Mouse (Mus musculus) midbrain, postnatal 0 days (tissue): ENCODE results near the gene Crtc1. TPM values are rescaled to one million over a fixed set of nuclear protein-coding genes. Genes with fewer than 3 reads are reported as not detected.
A peak's percentile ranks its signal among the peaks of the same experiment; 100 is the strongest.

Source experiments
- ATAC-seq: fragments of 200-750 bp; cut with Nextera tagmentation; 2 replicates; pipeline ENCODE4 v1.8.0; 2017; ENCODE audit warnings: moderate number of reproducible peaks, mild to moderate bottlenecking, moderate TSS enrichment, moderate library complexity; ENCODE audit not compliant: low FRiP score
- DNase-seq: peaks from one replicate; pipeline ENCODE4 v3.0.0-alpha.2; 2015; ENCODE audit warnings: low spot score
- H3K27ac ChIP-seq: fragments of 300-500 bp; sonication (generic); 2 replicates; pipeline ENCODE4 v1.5.1; 2014; ENCODE audit warnings: low read depth, mild to moderate bottlenecking, low read length, mixed read lengths
- H3K27me3 ChIP-seq: fragments of 300-500 bp; sonication (generic); 2 replicates; pipeline ENCODE4 v1.6.1; 2014; ENCODE audit warnings: low read length, control low read depth, mixed read lengths; ENCODE audit not compliant: insufficient read depth
- H3K36me3 ChIP-seq: fragments of 300-500 bp; sonication (generic); 2 replicates; pipeline ENCODE4 v1.6.1; 2014; ENCODE audit warnings: low read length, control low read depth, mixed read lengths; ENCODE audit not compliant: insufficient read depth
- H3K4me1 ChIP-seq: fragments of 300-500 bp; sonication (generic); 2 replicates; pipeline ENCODE4 v1.6.1; 2014; ENCODE audit warnings: mild to moderate bottlenecking, control low read depth, antibody characterized with exemption, low read length, mixed read lengths; ENCODE audit not compliant: insufficient read depth
- H3K4me2 ChIP-seq: fragments of 300-500 bp; sonication (generic); 2 replicates; pipeline ENCODE4 v1.6.1; 2014; ENCODE audit warnings: low read depth, mild to moderate bottlenecking, low read length, mixed read lengths; ENCODE audit not compliant: poor library complexity, severe bottlenecking
- H3K4me3 ChIP-seq: fragments of 300-500 bp; sonication (generic); 2 replicates; pipeline ENCODE4 v1.5.1; 2014; ENCODE audit warnings: low read depth, mild to moderate bottlenecking, low read length, moderate library complexity
- H3K9ac ChIP-seq: fragments of 300-500 bp; sonication (generic); replicated peaks from 2 replicates; pipeline ENCODE4 v1.6.1; 2014; ENCODE audit warnings: mild to moderate bottlenecking, low read length, moderate library complexity, mixed read lengths; ENCODE audit not compliant: poor library complexity, severe bottlenecking
- H3K9me3 ChIP-seq: fragments of 300-500 bp; sonication (generic); 2 replicates; pipeline ENCODE4 v1.6.1; 2016; ENCODE audit warnings: low read length, control low read depth
- CTCF ChIP-seq: IDR thresholded peaks from 2 replicates; pipeline ENCODE4 v1.5.1; 2016; ENCODE audit warnings: antibody characterized with exemption, mild to moderate bottlenecking
- WGBS: fragments of 180-500 bp; shearing (Covaris S2); extraction: QIAGEN DNeasy Blood & Tissue Kit; methylation state at CpG from one replicate; pipeline ENCODE4 v1.1.7; 2014; 5-methylcytosine and 5-hydroxymethylcytosine counted together
- polyA plus RNA-seq: library from polyadenylated mRNA; unstranded; fragments of >200 nt; fragmentation: Nextera tagmentation; extraction: Ambion mirVana; gene quantifications from 2 replicates; pipeline ENCODE4 v1.2.1, GENCODE M21; 2015
- total RNA-seq: library from RNA; depleted of rRNA; stranded (reverse); fragments of >200 nt; gene quantifications from 2 replicates; pipeline ENCODE4 v1.2.3, GENCODE M21; 2014

Crtc1 gene
- total and polyA plus RNA-seq, 2 experiments from 2014 or later: 47.8 to 56.3 TPM

- WGBS: 87% methylated on average over 5 of the region's 5 CpGs
Observed at GRCm38 (mm10) chr8:70453852-70454251, 14.5 kb upstream of the Crtc1 start.

DNA sequence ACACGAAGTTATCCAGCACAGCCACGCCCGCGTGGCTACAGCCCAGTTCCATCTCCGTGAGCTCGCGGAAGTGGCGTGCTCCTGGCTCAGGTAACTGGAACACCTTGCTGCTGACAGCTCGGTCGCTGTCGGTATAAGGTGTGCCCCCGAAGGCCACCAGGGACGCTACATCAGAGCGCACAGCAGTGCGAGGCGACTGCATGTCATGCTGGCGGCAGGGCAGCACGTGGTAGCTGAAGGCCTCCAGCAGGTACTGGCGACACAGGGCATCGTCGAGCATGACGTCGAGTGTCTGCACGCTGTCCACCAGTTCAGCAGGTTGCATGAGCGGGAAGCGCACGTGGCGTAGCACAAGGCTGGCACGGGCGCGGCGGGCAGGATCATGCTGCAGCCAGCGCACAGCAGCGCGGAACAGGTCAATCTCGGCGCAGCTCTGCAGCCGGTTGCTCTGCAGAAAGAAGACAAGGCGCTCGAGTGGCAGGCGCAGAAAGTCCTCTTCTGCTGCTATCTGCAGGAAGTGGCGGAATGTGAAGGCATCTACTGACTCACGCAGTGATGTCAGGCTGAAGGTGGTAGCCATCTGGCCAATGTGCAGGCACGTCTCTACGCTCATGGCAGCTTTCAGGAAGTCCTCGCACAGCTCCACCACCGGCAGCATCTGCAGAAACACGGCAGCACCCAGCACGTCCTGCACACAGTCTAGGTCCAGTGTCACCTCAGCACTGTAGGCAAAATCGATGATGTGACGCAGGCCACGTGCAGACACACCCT is 13.0 kb upstream of the Crtc1 start:
- Histone ChIP-seq H3K4me3 (no peak overlapping the region), H3K9me3 (no peaks in the 10 kb centered on the region), H3K4me2 (no peak overlapping the region), H3K4me1 (no peaks in the 10 kb centered on the region), H3K36me3 (peaks cover 29% of the 10 kb centered on the region), H3K27ac (no peak overlapping the region), H3K27me3 (no peaks in the 10 kb centered on the region), H3K9ac (no peak overlapping the region)
- peak; percentile 36; the same call in 1 of the 2 replicates for ATAC-seq
- no peak for DNase-seq
- 69% methylated on average over 52 of the region's 52 CpGs for WGBS
- peak; percentile 20; the same call in 1 of the 2 replicates for TF ChIP-seq CTCF

More at GRCm38 (mm10) chr8:70453852-70454251, 14.5 kb upstream of the Crtc1 start:
- H3K27me3 ChIP-seq: no peaks in the 10 kb centered on the region
- H3K4me1 ChIP-seq: no peaks in the 10 kb centered on the region
- H3K36me3 ChIP-seq: peaks cover 29% of the 10 kb centered on the region
- H3K9ac ChIP-seq: no peak overlapping the region
- no peak overlapping the region for H3K4me3 ChIP-seq
- no peaks in the 10 kb centered on the region for H3K9me3 ChIP-seq
- DNase-seq: no peak
- no peak overlapping the region for H3K4me2 ChIP-seq
- no peak overlapping the region for H3K27ac ChIP-seq
- ATAC-seq: no peak
- no peak for TF ChIP-seq CTCF

- H3K36me3 ChIP-seq: peaks cover 29% of the 10 kb centered on the region
- no peak overlapping the region for H3K4me2 ChIP-seq
- peak; percentile 47 for TF ChIP-seq CTCF
- no peak overlapping the region for H3K9ac ChIP-seq
- no peaks in the 10 kb centered on the region for H3K27me3 ChIP-seq
- H3K9me3 ChIP-seq: no peaks in the 10 kb centered on the region
- ATAC-seq (peak; percentile 71), DNase-seq (peak; percentile 92)
- H3K27ac ChIP-seq: no peak overlapping the region
- 57% methylated on average over 19 of the region's 19 CpGs for WGBS
- no peak overlapping the region for H3K4me3 ChIP-seq
- H3K4me1 ChIP-seq: no peaks in the 10 kb centered on the region
Observed at GRCm38 (mm10) chr8:70447639-70448420, 8.5 kb upstream of the Crtc1 start.

GRCm38 (mm10) chr8:70445988-70446387 is 6.6 kb upstream of the Crtc1 start:
- Histone ChIP-seq H3K27me3 (no peaks in the 10 kb centered on the region), H3K9ac (no peak overlapping the region), H3K9me3 (no peaks in the 10 kb centered on the region), H3K4me2 (no peak overlapping the region), H3K36me3 (peaks cover 14% of the 10 kb centered on the region; the same call in 1 of the 2 replicates), H3K4me1 (no peaks in the 10 kb centered on the region), H3K4me3 (no peak overlapping the region), H3K27ac (no peak overlapping the region)
- TF ChIP-seq CTCF: no peak
- ATAC-seq (no peak), DNase-seq (no peak)
- WGBS: 77% methylated on average over 1 of the region's 1 CpGs

GRCm38 (mm10) chr8:70443326-70443725 is 3.9 kb upstream of the Crtc1 start:
- ATAC-seq (no peak), DNase-seq (no peak)
- Histone ChIP-seq H3K27me3 (no peaks in the 10 kb centered on the region), H3K9ac (no peak overlapping the region), H3K4me2 (no peak overlapping the region), H3K36me3 (no peaks in the 10 kb centered on the region), H3K9me3 (no peaks in the 10 kb centered on the region), H3K27ac (no peak overlapping the region), H3K4me1 (peaks cover 5% of the 10 kb centered on the region), H3K4me3 (no peak overlapping the region)
- no peak for TF ChIP-seq CTCF
- 82% methylated on average over 4 of the region's 4 CpGs for WGBS

DNA sequence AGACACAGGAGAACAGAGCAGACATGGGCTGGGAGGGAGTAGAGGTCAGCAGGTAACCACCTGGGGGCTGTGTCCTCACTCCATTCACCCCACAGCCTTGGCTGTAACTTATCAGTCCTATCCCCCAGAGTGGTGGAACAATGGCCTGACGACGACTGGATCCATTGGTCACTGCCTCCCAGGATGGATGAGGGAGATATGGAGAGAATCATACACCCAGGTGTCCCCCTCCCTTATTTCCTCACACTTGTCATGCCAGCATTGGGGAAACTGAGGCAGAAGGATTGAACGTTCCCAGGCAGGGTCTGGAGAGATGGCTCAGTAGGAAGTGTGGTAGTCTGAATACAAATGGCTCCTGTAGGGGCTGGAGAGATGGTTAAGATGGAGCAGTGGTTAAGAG is 2.2 kb upstream of the Crtc1 start:
- H3K9me3 ChIP-seq: no peaks in the 10 kb centered on the region
- ATAC-seq: no peak
- no peak overlapping the region for H3K9ac ChIP-seq
- H3K27ac ChIP-seq: no peak overlapping the region
- H3K36me3 ChIP-seq: no peaks in the 10 kb centered on the region
- no peaks in the 10 kb centered on the region for H3K27me3 ChIP-seq
- H3K4me2 ChIP-seq: no peak overlapping the region
- peaks cover 8% of the 10 kb centered on the region for H3K4me1 ChIP-seq
- DNase-seq: no peak
- WGBS: 81% methylated on average over 3 of the region's 3 CpGs
- no peak overlapping the region for H3K4me3 ChIP-seq
- no peak for TF ChIP-seq CTCF
